Mouse (Mus musculus) adrenal gland, postnatal 14 days (tissue): ENCODE results near the gene Gm49358. TPM values are rescaled to one million over a fixed set of nuclear protein-coding genes. Genes with fewer than 3 reads are reported as not detected.

ENCODE experiments used
- DNase-seq: peaks from one replicate; pipeline ENCODE4 v3.0.0; 2021; ENCODE audit warnings: mixed read lengths
- total RNA-seq: library from RNA; stranded (reverse); gene quantifications from 2 replicates; pipeline ENCODE4 v1.2.3, GENCODE M21; 2021

Gene Gm49358
- total RNA-seq, 1 experiment from 2014 or later: 9.8 TPM

GRCm38 (mm10) chr10:86778398-86779116 is 14.8 kb downstream of the Gm49358 start, which contains the start of gene Nt5dc3:
Gene Nt5dc3, plus strand, starts transcription at chr10:86779005.
- peak; percentile 99 for DNase-seq

- peak; percentile 63 for DNase-seq
Measured at GRCm38 (mm10) chr10:86779117-86779755, 15.5 kb downstream of the Gm49358 start.

- DNase-seq: no peak
Measured at GRCm38 (mm10) chr10:86779816-86780500, 16.2 kb downstream of the Gm49358 start.

GRCm38 (mm10) chr10:86781641-86782040 is 17.9 kb downstream of the Gm49358 start:
- DNase-seq: no peak

GRCm38 (mm10) chr10:86782656-86783055 is 18.9 kb downstream of the Gm49358 start:
- DNase-seq: no peak

- DNase-seq: no peak
Measured at GRCm38 (mm10) chr10:86783561-86783960, 19.8 kb downstream of the Gm49358 start.

GRCm38 (mm10) chr10:86784126-86784675 is 20.4 kb downstream of the Gm49358 start:
- DNase-seq: no peak

- DNase-seq: no peak
Measured at GRCm38 (mm10) chr10:86785396-86785795, 21.6 kb downstream of the Gm49358 start.

- DNase-seq: no peak
Measured at GRCm38 (mm10) chr10:86786083-86786482, 22.3 kb downstream of the Gm49358 start.

GRCm38 (mm10) chr10:86788193-86788592 is 24.4 kb downstream of the Gm49358 start:
- DNase-seq: no peak

- no peak for DNase-seq
Measured at GRCm38 (mm10) chr10:86789146-86789672, 25.4 kb downstream of the Gm49358 start.

GRCm38 (mm10) chr10:86791507-86792184 is 27.9 kb downstream of the Gm49358 start:
- DNase-seq: peak; percentile 41

- peak; percentile 68 for DNase-seq
Measured at GRCm38 (mm10) chr10:86793509-86793951, 29.8 kb downstream of the Gm49358 start.

GRCm38 (mm10) chr10:86794196-86794595 is 30.4 kb downstream of the Gm49358 start:
- no peak for DNase-seq

GRCm38 (mm10) chr10:86794794-86795535 is 31.2 kb downstream of the Gm49358 start:
- no peak for DNase-seq

GRCm38 (mm10) chr10:86796073-86796741 is 32.4 kb downstream of the Gm49358 start:
- no peak for DNase-seq

GRCm38 (mm10) chr10:86807362-86807761 is 43.6 kb downstream of the Gm49358 start:
- DNase-seq: no peak

- DNase-seq: no peak
Measured at GRCm38 (mm10) chr10:86808013-86808758, 44.4 kb downstream of the Gm49358 start.

- no peak for DNase-seq
Measured at GRCm38 (mm10) chr10:86810000-86810399, 46.2 kb downstream of the Gm49358 start.

- no peak for DNase-seq
Measured at GRCm38 (mm10) chr10:86810612-86811011, 46.8 kb downstream of the Gm49358 start.
